Mouse (Mus musculus) limb, embryonic 14.5 days (tissue): ENCODE measurements at regions not wholly inside any gene's neighbourhood (a gene's known extent, or its start where the extent isn't known, plus 50 kb on each side); places are given as distances from the start of the nearest gene placed in this dataset.
A peak's percentile ranks its signal among the peaks of the same experiment; 100 is the strongest.

ENCODE experiments used
- ATAC-seq: fragments of 200-750 bp; cut with Nextera tagmentation; 2 replicates; pipeline ENCODE4 v1.8.0; 2017; ENCODE audit warnings: low read depth, moderate number of reproducible peaks, moderate TSS enrichment; ENCODE audit not compliant: low FRiP score
- DNase-seq: peaks from one replicate; pipeline ENCODE4 v3.0.0-alpha.2; 2015; ENCODE audit warnings: low spot score
- H3K27ac ChIP-seq: fragments of 300-500 bp; sonication (generic); replicated peaks from 2 replicates; pipeline ENCODE4 v1.5.1; 2014; ENCODE audit warnings: low read depth, mild to moderate bottlenecking, low read length, moderate library complexity, mixed read lengths
- H3K27me3 ChIP-seq: fragments of 300-500 bp; sonication (generic); 2 replicates; pipeline ENCODE4 v1.6.1; 2014; ENCODE audit warnings: low read length, mixed read lengths; ENCODE audit not compliant: control insufficient read depth, insufficient read depth
- H3K36me3 ChIP-seq: fragments of 300-500 bp; sonication (generic); 2 replicates; pipeline ENCODE4 v1.6.1; 2014; ENCODE audit warnings: mild to moderate bottlenecking, low read length, moderate library complexity, mixed read lengths; ENCODE audit not compliant: control insufficient read depth, insufficient read depth
- H3K4me1 ChIP-seq: fragments of 300-500 bp; sonication (generic); 2 replicates; pipeline ENCODE4 v1.6.1; 2014; ENCODE audit warnings: antibody characterized with exemption, low read length, mixed read lengths; ENCODE audit not compliant: control insufficient read depth, insufficient read depth
- H3K4me2 ChIP-seq: fragments of 300-500 bp; sonication (generic); replicated peaks from 2 replicates; pipeline ENCODE4 v1.6.1; 2014; ENCODE audit warnings: low read depth, mild to moderate bottlenecking, low read length, moderate library complexity; ENCODE audit not compliant: severe bottlenecking
- H3K4me3 ChIP-seq: fragments of 300-500 bp; sonication (generic); replicated peaks from 2 replicates; pipeline ENCODE4 v1.5.1; 2014; ENCODE audit warnings: low read length
- H3K9ac ChIP-seq: fragments of 300-500 bp; sonication (generic); 2 replicates; pipeline ENCODE4 v1.6.1; 2014; ENCODE audit warnings: mild to moderate bottlenecking, low read depth, low read length, moderate library complexity; ENCODE audit not compliant: severe bottlenecking
- H3K9me3 ChIP-seq: fragments of 300-500 bp; sonication (generic); 2 replicates; pipeline ENCODE4 v1.6.1; 2016; ENCODE audit warnings: low read length; ENCODE audit not compliant: control insufficient read depth
- POLR2A ChIP-seq: fragments of 200-500 bp; IDR thresholded peaks from 2 replicates; pipeline ENCODE4 v1.8.0; 2012; ENCODE audit warnings: inconsistent platforms, mild to moderate bottlenecking, moderate library complexity, borderline replicate concordance; ENCODE audit not compliant: insufficient read depth, insufficient read length; ENCODE audit errors: extremely low read depth
- WGBS: fragments of 180-500 bp; shearing (Covaris S2); extraction: QIAGEN DNeasy Blood & Tissue Kit; methylation state at CpG from one replicate; pipeline ENCODE4 v1.1.7; 2014; 5-methylcytosine and 5-hydroxymethylcytosine counted together

DNA sequence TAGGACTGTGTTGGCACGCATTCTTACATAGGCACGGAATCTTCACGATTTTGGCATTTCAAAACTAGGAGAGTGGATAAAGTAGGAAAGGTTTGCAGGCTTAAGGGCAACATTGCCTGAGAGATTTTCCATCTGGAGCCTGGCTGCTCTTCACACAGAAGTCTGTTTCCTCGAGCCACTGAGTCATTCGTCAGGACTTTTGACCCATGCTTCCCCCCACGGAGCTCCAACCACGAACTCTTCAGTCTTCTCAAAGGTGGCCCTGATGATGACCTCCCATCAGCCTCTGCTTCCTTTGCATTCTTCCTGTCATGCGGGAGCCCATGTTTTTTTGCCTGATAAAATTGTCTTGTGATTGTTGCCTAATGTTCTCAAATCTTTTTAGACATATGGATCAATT lies 365.5 kb upstream of the Slc35b3 start:
- no peak overlapping the region for H3K9ac ChIP-seq
- DNase-seq (no peak), ATAC-seq (no peak)
- no peaks in the 10 kb centered on the region for H3K27me3 ChIP-seq
- H3K9me3 ChIP-seq, result no peaks in the 10 kb centered on the region
- H3K36me3 ChIP-seq, result no peaks in the 10 kb centered on the region
- no peak overlapping the region for H3K4me3 ChIP-seq
- no peaks in the 10 kb centered on the region for H3K4me1 ChIP-seq
- 74% methylated on average over 8 of the region's 8 CpGs for WGBS
- no peak overlapping the region for H3K4me2 ChIP-seq
- TF ChIP-seq POLR2A, result no peak
- H3K27ac ChIP-seq, result no peak overlapping the region

DNA sequence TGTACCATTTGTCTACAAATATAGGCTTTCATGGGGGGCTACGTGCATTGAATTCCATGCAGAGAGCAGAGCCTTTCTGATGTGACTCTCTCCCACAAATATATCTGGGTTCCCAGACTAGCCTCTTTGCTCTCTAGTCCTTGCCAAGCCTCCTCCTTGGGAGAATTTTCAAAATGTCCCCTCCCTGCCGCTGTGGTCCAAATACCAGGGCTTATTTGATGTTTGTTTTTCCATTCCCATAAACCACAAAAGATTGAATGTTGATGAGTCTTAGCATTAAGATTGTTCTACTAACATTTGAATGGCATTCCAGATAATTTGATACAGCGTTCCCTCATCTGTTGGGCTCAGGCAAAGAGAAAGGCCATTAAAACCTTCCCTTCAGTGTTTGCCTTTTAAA lies 360.4 kb upstream of the Slc35b3 start:
- DNase-seq (no peak), ATAC-seq (no peak)
- H3K36me3 ChIP-seq, result no peaks in the 10 kb centered on the region
- no peak for TF ChIP-seq POLR2A
- no peaks in the 10 kb centered on the region for H3K4me1 ChIP-seq
- WGBS, result 79% methylated on average over 3 of the region's 3 CpGs
- H3K4me2 ChIP-seq, result no peak overlapping the region
- H3K4me3 ChIP-seq, result no peak overlapping the region
- no peak overlapping the region for H3K9ac ChIP-seq
- H3K27ac ChIP-seq, result no peak overlapping the region
- H3K9me3 ChIP-seq, result no peaks in the 10 kb centered on the region
- no peaks in the 10 kb centered on the region for H3K27me3 ChIP-seq

DNA sequence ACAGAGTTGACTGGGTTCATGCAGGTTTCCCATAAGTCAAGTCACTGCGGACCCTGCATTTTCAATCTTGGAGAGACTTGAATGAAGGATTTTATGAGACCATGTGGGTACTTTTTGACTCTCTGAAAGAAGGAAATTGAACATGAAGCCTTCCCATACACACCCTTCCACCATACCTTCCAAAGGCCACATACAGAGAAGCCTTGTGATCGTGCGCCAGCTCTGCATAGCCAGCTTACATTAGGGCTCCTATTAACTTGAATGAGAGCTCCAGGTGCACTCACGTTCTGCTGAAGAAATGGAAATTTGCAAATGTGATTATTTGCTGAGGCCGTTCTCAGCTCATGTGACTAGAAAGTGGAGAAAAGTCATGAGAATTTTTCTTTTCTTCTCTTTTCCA lies 349.1 kb upstream of the Slc35b3 start:
- Histone ChIP-seq H3K4me3 (no peak overlapping the region), H3K27me3 (no peaks in the 10 kb centered on the region), H3K4me2 (no peak overlapping the region), H3K27ac (no peak overlapping the region), H3K4me1 (peaks cover 24% of the 10 kb centered on the region), H3K36me3 (no peaks in the 10 kb centered on the region), H3K9ac (no peak overlapping the region), H3K9me3 (no peaks in the 10 kb centered on the region)
- WGBS, result 45% methylated on average over 5 of the region's 5 CpGs
- no peak for TF ChIP-seq POLR2A
- ATAC-seq (0 out of 2 replicates have a peak, but pooled peaks have one; percentile 53), DNase-seq (peak; percentile 69)

DNA sequence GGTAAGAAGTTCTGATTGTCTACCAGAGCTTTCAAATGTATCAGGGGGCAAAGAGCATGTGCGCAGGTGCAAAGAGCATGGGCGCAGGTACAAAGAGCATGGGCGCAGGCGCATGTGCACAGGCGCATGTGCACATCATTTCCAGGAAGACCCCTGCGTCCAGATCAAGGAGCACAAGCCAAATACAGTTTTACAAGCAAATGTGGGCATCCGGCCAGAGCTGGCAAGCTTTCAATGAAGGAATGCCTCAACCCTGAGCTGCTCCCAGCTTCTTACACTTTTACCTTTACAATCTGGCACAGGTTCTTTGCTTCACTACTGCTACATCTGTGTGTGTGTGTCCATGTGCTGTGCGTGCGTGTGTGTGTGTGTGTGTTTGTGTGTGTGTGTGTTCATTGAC lies 347.2 kb upstream of the Slc35b3 start:
- TF ChIP-seq POLR2A, result no peak
- Histone ChIP-seq H3K27ac (no peak overlapping the region), H3K36me3 (no peaks in the 10 kb centered on the region), H3K4me2 (peak overlapping the region; percentile 20), H3K4me1 (peaks cover 24% of the 10 kb centered on the region), H3K9ac (no peak overlapping the region), H3K4me3 (no peak overlapping the region), H3K9me3 (no peaks in the 10 kb centered on the region), H3K27me3 (no peaks in the 10 kb centered on the region)
- WGBS, result 32% methylated on average over 9 of the region's 9 CpGs
- DNase-seq (peak; percentile 82), ATAC-seq (peak; percentile 74)

DNA sequence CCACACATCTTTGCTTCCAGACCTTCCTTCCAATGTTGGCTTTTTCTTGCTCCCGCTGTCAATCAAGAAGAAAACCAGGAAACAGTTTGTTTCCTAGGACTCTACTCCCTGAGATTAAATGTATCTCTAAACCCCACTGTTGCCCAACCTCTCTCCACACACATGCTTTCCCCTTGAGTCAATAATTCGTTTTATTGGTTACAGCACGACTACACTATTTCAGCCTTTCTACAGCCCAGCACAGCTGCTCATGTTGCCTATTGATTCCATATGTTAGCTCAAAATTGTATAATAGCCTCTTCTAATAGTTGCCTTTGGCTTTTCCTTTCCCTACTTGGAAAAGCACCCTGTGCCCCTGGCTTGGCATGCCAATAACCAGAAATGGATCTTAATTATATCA lies 346.2 kb upstream of the Slc35b3 start:
- peak; percentile 72 for DNase-seq
- peak; percentile 83 for ATAC-seq
- Histone ChIP-seq H3K9ac (no peak overlapping the region), H3K4me2 (no peak overlapping the region), H3K4me3 (no peak overlapping the region), H3K27me3 (no peaks in the 10 kb centered on the region), H3K36me3 (no peaks in the 10 kb centered on the region), H3K4me1 (peaks cover 24% of the 10 kb centered on the region), H3K27ac (no peak overlapping the region), H3K9me3 (no peaks in the 10 kb centered on the region)
- 26% methylated on average over 3 of the region's 3 CpGs for WGBS
- no peak for TF ChIP-seq POLR2A

DNA sequence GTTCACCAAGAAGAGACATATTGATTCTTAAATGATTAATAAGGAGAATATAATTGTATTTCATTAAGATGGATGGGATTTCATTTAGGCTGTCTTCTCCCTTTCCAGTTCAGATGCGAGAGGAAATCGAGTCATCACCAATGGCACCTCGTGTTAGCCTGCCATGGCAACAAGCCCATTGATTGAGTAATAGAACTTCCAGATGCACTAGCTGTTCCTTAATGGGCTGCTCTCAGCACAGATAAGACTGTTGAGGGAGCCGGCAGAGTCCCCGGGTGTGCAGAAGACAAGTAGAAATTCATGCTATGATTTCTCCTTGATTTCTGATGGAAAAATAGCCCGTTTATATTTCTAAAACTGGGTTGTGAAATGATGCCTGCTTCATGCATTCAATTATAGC lies 336.5 kb upstream of the Slc35b3 start:
- no peak for DNase-seq
- Histone ChIP-seq H3K27me3 (no peaks in the 10 kb centered on the region), H3K4me2 (no peak overlapping the region), H3K9ac (no peak overlapping the region), H3K27ac (no peak overlapping the region), H3K9me3 (no peaks in the 10 kb centered on the region), H3K36me3 (no peaks in the 10 kb centered on the region), H3K4me1 (peaks cover 4% of the 10 kb centered on the region; the same call in 1 of the 2 replicates), H3K4me3 (no peak overlapping the region)
- TF ChIP-seq POLR2A, result no peak
- WGBS, result 73% methylated on average over 6 of the region's 6 CpGs
- ATAC-seq, result no peak
